Mouse (Mus musculus) lung, embryonic 15.5 days (tissue): ENCODE data around the gene Jak1. TPM values are rescaled to one million over a fixed set of nuclear protein-coding genes. Genes with fewer than 3 reads are reported as not detected.

Source experiments
- ATAC-seq: fragments of 200-750 bp; cut with Nextera tagmentation; 2 replicates; pipeline ENCODE4 v1.8.0; 2017; ENCODE audit warnings: moderate number of reproducible peaks, borderline replicate concordance; ENCODE audit not compliant: low FRiP score, low TSS enrichment; ENCODE audit errors: extremely low read depth
- H3K27ac ChIP-seq: fragments of 300-500 bp; sonication (generic); 2 replicates; pipeline ENCODE4 v1.5.1; 2015; ENCODE audit warnings: moderate library complexity, mild to moderate bottlenecking, inconsistent platforms
- H3K27me3 ChIP-seq: fragments of 300-500 bp; sonication (generic); 2 replicates; pipeline ENCODE4 v1.6.1; 2015; ENCODE audit warnings: inconsistent platforms
- H3K36me3 ChIP-seq: fragments of 300-500 bp; sonication (generic); 2 replicates; pipeline ENCODE4 v1.6.1; 2015; ENCODE audit warnings: inconsistent platforms
- H3K4me1 ChIP-seq: fragments of 300-500 bp; sonication (generic); 2 replicates; pipeline ENCODE4 v1.6.1; 2015; ENCODE audit warnings: inconsistent platforms
- H3K4me2 ChIP-seq: fragments of 300-500 bp; sonication (generic); 2 replicates; pipeline ENCODE4 v1.6.1; 2015; ENCODE audit warnings: inconsistent platforms, mild to moderate bottlenecking, moderate library complexity
- H3K4me3 ChIP-seq: fragments of 300-500 bp; sonication (generic); 2 replicates; pipeline ENCODE4 v1.5.1; 2015; ENCODE audit warnings: mild to moderate bottlenecking, inconsistent platforms
- H3K9ac ChIP-seq: fragments of 300-500 bp; sonication (generic); 2 replicates; pipeline ENCODE4 v1.6.1; 2015; ENCODE audit warnings: inconsistent platforms
- H3K9me3 ChIP-seq: fragments of 300-500 bp; sonication (generic); 2 replicates; pipeline ENCODE4 v1.6.1; 2016; ENCODE audit warnings: inconsistent platforms
- WGBS: fragments of 180-500 bp; shearing (Covaris S2); methylation state at CpG from one replicate; pipeline ENCODE4 v1.1.7; 2015; 5-methylcytosine and 5-hydroxymethylcytosine counted together
- polyA plus RNA-seq: library from polyadenylated mRNA; unstranded; fragments of >200 nt; fragmentation: Nextera tagmentation; extraction: Ambion mirVana; gene quantifications from 2 replicates; pipeline ENCODE4 v1.2.1, GENCODE M21; 2015

Gene Jak1
- polyA plus RNA-seq, 1 experiment from 2014 or later = 84.6 TPM

DNA sequence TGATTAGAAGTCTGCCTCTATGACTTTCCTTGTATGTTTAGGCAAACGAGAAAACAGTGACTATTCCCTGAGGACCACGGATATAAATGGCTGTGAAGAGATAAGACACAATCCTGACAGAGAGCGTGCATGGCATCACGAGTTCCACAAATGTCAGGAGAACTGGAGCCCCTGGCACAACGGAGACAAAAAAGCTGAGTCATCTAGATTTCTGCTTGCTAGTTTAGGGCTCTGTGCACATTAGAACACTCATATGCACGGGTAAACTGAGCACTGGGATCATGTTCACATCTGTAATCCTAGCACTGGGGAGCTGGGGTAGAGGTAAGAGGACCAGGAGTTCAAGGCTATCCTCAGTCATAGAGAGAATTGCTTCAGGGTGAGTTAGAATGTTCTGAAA, 85.2 kb downstream of the Jak1 start:
- Histone ChIP-seq H3K9ac (no peak overlapping the region), H3K9me3 (no peaks in the 10 kb centered on the region)
- WGBS = 62% methylated on average over 6 of the region's 6 CpGs

GRCm38 (mm10) chr4:101179076-101179475, 86.0 kb downstream of the Jak1 start:
- Histone ChIP-seq H3K36me3 (peaks cover 20% of the 10 kb centered on the region), H3K27ac (no peak overlapping the region), H3K4me1 (no peaks in the 10 kb centered on the region), H3K4me2 (no peak overlapping the region), H3K4me3 (no peak overlapping the region), H3K9ac (no peak overlapping the region), H3K9me3 (no peaks in the 10 kb centered on the region), H3K27me3 (no peaks in the 10 kb centered on the region)
- WGBS = 60% methylated on average over 5 of the region's 5 CpGs
- ATAC-seq = no peak

More for the DNA sequence above, 85.2 kb downstream of the Jak1 start:
- Histone ChIP-seq H3K4me2 (no peak overlapping the region), H3K4me1 (no peaks in the 10 kb centered on the region), H3K4me3 (no peak overlapping the region), H3K27ac (no peak overlapping the region), H3K36me3 (peaks cover 13% of the 10 kb centered on the region; the same call in 1 of the 2 replicates), H3K27me3 (no peaks in the 10 kb centered on the region)
- ATAC-seq = no peak

DNA sequence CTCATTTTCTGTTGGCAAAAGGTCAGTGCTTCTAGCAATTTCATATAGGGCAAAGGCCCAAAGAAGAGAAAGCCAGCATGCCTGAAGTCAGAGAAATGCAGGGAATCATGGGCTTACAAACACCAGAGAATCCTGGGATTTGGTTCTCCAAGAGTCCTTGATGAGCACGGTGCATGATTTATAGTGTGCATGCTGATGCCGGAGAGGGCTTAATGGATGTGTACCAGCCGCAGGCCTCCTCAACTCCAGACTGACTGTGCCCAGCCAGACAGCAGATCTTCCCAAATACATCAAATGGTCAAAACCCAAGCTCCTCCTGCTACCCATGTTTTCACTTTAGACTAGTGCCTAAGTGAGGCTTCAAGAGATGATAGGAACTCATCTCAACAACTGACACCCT, 87.3 kb downstream of the Jak1 start:
- Histone ChIP-seq H3K36me3 (peaks cover 18% of the 10 kb centered on the region), H3K9me3 (no peaks in the 10 kb centered on the region), H3K4me3 (no peak overlapping the region), H3K27ac (no peak overlapping the region), H3K27me3 (no peaks in the 10 kb centered on the region), H3K4me2 (no peak overlapping the region), H3K4me1 (no peaks in the 10 kb centered on the region), H3K9ac (no peak overlapping the region)
- WGBS = 66% methylated on average over 3 of the region's 3 CpGs
- ATAC-seq = no peak

- H3K9me3 ChIP-seq = no peaks in the 10 kb centered on the region
- WGBS = 52% methylated on average over 6 of the region's 6 CpGs
- H3K36me3 ChIP-seq = peaks cover 18% of the 10 kb centered on the region
- no peaks in the 10 kb centered on the region for H3K4me1 ChIP-seq
- H3K4me2 ChIP-seq = no peak overlapping the region
- H3K27ac ChIP-seq = no peak overlapping the region
- no peak for ATAC-seq
- no peak overlapping the region for H3K4me3 ChIP-seq
- no peak overlapping the region for H3K9ac ChIP-seq
- H3K27me3 ChIP-seq = no peaks in the 10 kb centered on the region
These were observed 89.0 kb downstream of the Jak1 start for GRCm38 (mm10) chr4:101176123-101176522.

GRCm38 (mm10) chr4:101174916-101175625, 90.0 kb downstream of the Jak1 start:
- H3K27ac ChIP-seq = no peak overlapping the region
- no peak overlapping the region for H3K4me3 ChIP-seq
- no peaks in the 10 kb centered on the region for H3K27me3 ChIP-seq
- ATAC-seq = no peak
- no peak overlapping the region for H3K4me2 ChIP-seq
- H3K9ac ChIP-seq = no peak overlapping the region
- WGBS = 76% methylated on average over 10 of the region's 10 CpGs
- no peaks in the 10 kb centered on the region for H3K9me3 ChIP-seq
- 0 out of 2 replicates have a peak, but pooled peaks cover 5% of the 10 kb centered on the region for H3K4me1 ChIP-seq
- peaks cover 24% of the 10 kb centered on the region for H3K36me3 ChIP-seq

DNA sequence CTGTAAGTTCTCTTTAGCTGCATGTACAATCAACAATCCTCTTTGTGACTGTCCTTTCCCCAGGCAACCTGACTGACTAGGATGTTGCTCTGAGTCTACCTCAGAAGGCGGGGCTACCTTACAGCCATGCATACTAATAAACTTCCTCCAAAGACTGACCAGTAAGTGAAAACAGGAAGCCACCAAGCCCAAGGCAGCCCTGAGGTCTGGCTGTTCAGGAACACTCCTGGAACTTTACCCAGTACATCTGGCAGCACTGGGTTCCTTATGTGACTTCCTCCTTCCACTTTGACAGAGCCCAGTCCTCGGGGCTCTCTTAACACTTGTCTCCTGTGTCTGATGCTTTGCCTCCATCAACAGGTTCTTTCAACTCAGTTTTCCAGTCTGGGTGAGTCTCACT, 92.3 kb downstream of the Jak1 start:
- Histone ChIP-seq H3K27me3 (no peaks in the 10 kb centered on the region), H3K27ac (no peak overlapping the region), H3K36me3 (peaks cover 24% of the 10 kb centered on the region), H3K9me3 (no peaks in the 10 kb centered on the region), H3K4me2 (no peak overlapping the region), H3K9ac (no peak overlapping the region), H3K4me1 (0 out of 2 replicates have a peak, but pooled peaks cover 7% of the 10 kb centered on the region), H3K4me3 (no peak overlapping the region)
- 74% methylated on average over 2 of the region's 2 CpGs for WGBS
- ATAC-seq = no peak

DNA sequence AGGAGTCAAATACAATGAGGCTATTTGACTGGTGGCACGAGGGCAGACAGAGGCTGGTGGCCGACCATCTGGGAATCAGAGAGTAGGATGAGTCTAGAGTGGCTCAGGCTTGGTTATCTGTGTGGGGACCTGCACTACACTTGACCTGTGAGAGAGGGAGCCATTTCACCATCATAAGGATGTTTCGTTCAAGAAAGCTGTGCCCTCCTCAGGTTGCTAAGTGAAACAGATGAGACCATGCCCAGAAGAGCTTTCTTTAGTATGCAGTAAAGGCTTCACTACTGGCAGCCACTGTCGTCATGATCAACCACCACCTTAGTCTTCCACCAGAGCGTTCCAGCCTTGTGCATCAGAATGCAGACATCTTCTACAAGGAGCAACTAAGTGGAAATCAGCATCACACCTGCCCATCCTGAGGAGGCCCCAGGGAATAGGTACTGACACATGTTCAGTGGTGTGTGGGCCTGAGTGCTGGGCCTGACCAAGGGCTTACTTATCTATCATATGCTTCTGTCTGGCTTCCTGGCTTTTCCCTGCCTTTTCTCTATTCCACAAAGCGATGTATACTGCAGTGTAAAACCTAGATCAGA, 96.8 kb downstream of the Jak1 start:
- H3K4me1 ChIP-seq = 0 out of 2 replicates have a peak, but pooled peaks cover 7% of the 10 kb centered on the region
- H3K36me3 ChIP-seq = peaks cover 10% of the 10 kb centered on the region
- peak; percentile 31; the same call in 1 of the 2 replicates for ATAC-seq
- H3K4me3 ChIP-seq = no peak overlapping the region
- H3K9ac ChIP-seq = no peak overlapping the region
- no peaks in the 10 kb centered on the region for H3K9me3 ChIP-seq
- H3K4me2 ChIP-seq = no peak overlapping the region
- no peaks in the 10 kb centered on the region for H3K27me3 ChIP-seq
- no peak overlapping the region for H3K27ac ChIP-seq
- 40% methylated on average over 6 of the region's 6 CpGs for WGBS

- Histone ChIP-seq H3K4me1 (0 out of 2 replicates have a peak, but pooled peaks cover 7% of the 10 kb centered on the region), H3K27ac (no peak overlapping the region), H3K9ac (no peak overlapping the region), H3K4me2 (no peak overlapping the region), H3K36me3 (peaks cover 13% of the 10 kb centered on the region), H3K4me3 (no peak overlapping the region), H3K9me3 (no peaks in the 10 kb centered on the region), H3K27me3 (no peaks in the 10 kb centered on the region)
- WGBS = 48% methylated on average over 1 of the region's 1 CpGs
- no peak for ATAC-seq
These were observed 97.3 kb downstream of the Jak1 start for GRCm38 (mm10) chr4:101167777-101168176.

GRCm38 (mm10) chr4:101165776-101166175, 99.3 kb downstream of the Jak1 start:
- peaks cover 12% of the 10 kb centered on the region for H3K36me3 ChIP-seq

DNA sequence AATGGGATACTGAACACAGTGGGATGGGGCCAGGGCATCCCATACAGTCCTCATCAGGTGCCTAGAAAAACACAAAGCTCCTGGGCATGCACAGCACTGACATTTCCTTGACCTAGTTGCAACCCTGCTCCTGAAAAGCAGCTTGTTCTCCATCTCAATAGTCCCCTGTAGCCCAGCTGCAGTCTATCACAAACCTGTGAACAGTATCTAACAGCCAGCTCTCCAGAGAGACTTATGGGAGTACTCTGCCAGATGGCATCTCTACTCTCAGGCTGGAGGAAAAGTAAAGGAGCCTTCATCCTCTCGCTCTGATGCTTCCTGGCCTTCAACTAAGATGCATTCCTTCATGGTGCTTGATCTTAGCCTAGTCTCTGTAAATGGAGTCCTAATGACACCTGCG, 100.4 kb downstream of the Jak1 start:
- ATAC-seq = no peak
- Histone ChIP-seq H3K9ac (no peak overlapping the region), H3K4me2 (no peak overlapping the region), H3K36me3 (peaks cover 5% of the 10 kb centered on the region; the same call in 1 of the 2 replicates), H3K27ac (no peak overlapping the region), H3K4me1 (no peaks in the 10 kb centered on the region), H3K27me3 (no peaks in the 10 kb centered on the region), H3K4me3 (no peak overlapping the region), H3K9me3 (no peaks in the 10 kb centered on the region)
- 82% methylated on average over 2 of the region's 2 CpGs for WGBS

More at GRCm38 (mm10) chr4:101165776-101166175, 99.3 kb downstream of the Jak1 start:
- Histone ChIP-seq H3K4me3 (no peak overlapping the region), H3K9ac (no peak overlapping the region), H3K27ac (no peak overlapping the region), H3K27me3 (no peaks in the 10 kb centered on the region), H3K4me2 (no peak overlapping the region), H3K9me3 (no peaks in the 10 kb centered on the region), H3K4me1 (0 out of 2 replicates have a peak, but pooled peaks cover 7% of the 10 kb centered on the region)
- no peak for ATAC-seq
- WGBS = 80% methylated on average over 4 of the region's 4 CpGs

GRCm38 (mm10) chr4:101164189-101164588, 100.9 kb downstream of the Jak1 start:
- Histone ChIP-seq H3K9ac (no peak overlapping the region), H3K4me3 (no peak overlapping the region), H3K27ac (no peak overlapping the region), H3K4me2 (no peak overlapping the region), H3K4me1 (no peaks in the 10 kb centered on the region), H3K27me3 (no peaks in the 10 kb centered on the region), H3K36me3 (peaks cover 5% of the 10 kb centered on the region; the same call in 1 of the 2 replicates), H3K9me3 (no peaks in the 10 kb centered on the region)
- no peak for ATAC-seq
- WGBS = 78% methylated on average over 2 of the region's 2 CpGs

DNA sequence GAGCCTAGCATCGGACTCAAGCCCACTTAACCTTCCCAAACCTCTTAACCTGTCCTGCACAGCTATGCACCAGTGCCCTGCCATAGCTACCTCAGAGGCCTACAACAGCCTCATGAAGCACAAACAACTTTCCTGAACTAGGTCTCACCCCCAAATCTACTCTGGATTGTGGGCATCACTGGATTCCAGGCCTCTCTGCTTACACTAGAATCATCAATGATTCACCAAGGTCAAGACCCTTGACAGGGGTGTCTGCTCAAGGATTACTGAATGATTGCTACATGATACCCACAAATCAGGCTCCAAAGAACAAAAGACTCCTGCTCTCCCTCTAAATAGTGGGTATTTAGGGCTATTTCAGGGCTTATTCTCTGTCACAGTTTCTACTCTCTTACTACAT, 104.3 kb downstream of the Jak1 start:
- no peak overlapping the region for H3K4me3 ChIP-seq
- H3K27me3 ChIP-seq = no peaks in the 10 kb centered on the region
- H3K4me2 ChIP-seq = no peak overlapping the region
- H3K9ac ChIP-seq = no peak overlapping the region
- no peak overlapping the region for H3K27ac ChIP-seq
- no peak for ATAC-seq
- WGBS = 63% methylated on average over 1 of the region's 1 CpGs
- H3K9me3 ChIP-seq = no peaks in the 10 kb centered on the region
- peaks cover 32% of the 10 kb centered on the region for H3K36me3 ChIP-seq
- H3K4me1 ChIP-seq = no peaks in the 10 kb centered on the region
